Mouse (Mus musculus): Measurements from ENCODE around the gene Vav2.

DNA sequence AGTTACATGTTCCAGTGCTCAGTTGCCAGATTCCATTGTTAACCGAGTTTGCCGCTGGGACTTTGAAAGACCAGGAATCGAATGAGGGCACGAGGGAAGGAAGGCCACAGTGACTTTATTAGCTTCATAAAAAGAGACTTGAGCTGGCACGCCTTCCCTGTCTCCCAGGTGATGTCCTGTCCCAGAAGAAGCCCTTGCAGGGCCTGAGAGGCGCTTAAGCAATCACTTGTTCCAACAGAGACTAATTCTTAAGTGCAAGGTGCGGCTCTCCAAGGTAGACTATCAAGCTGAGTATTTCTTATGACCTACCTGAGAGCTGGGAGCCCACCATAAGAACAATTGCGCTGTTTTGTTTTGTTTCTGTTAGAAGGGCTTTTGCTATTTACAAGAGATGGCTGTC is 57.9 kb downstream of the Vav2 start:
- no peak for TF ChIP-seq POLR2A (IDR thresholded peaks at IDR 0.05; ENCODE audit: borderline replicate concordance, control insufficient read depth, low read depth, low read length)
- TF ChIP-seq CTCF (IDR thresholded peaks at IDR 0.05; ENCODE audit: control insufficient read depth, insufficient read depth, low read length): no peak

Measured in bone marrow, adult 2 months (tissue).